Mouse (Mus musculus): ENCODE data around the gene Cldnd2. TPM values are rescaled to one million over a fixed set of nuclear protein-coding genes. Genes with fewer than 3 reads are reported as not detected.

Gene Cldnd2
- 0.21 TPM in 1 of 2 replicates, not detected in the other for polyA plus RNA-seq (2015; fragmentation: Nextera tagmentation; extraction: Ambion mirVana)

GRCm38 (mm10) chr7:43440482-43440881 lies at the start of gene Cldnd2:
Cldnd2 (plus strand) TSS chr7:43440782.
- Histone ChIP-seq H3K36me3 (ENCODE audit: insufficient read depth, low read length) (no peaks in the 10 kb centered on the region), H3K9me3 (ENCODE audit: low read length) (no peaks in the 10 kb centered on the region), H3K27ac (ENCODE audit: low read length) (no peak within 1 kb of the TSS), H3K4me3 (ENCODE audit: low read depth, low read length) (no peak within 1 kb of the TSS), H3K4me2 (replicated peaks; ENCODE audit: low read depth, low read length) (no peak within 1 kb of the TSS), H3K9ac (replicated peaks; ENCODE audit: low read depth) (no peak within 1 kb of the TSS), H3K4me1 (ENCODE audit: insufficient read depth, low read depth, low read length) (peaks cover 13% of the 10 kb centered on the region; the same call in 1 of the 2 replicates), H3K27me3 (replicated peaks; ENCODE audit: insufficient read depth, low read length) (no peaks in the 10 kb centered on the region)
- ATAC-seq (no peak), DNase-seq (ENCODE audit: low spot score) (no peak)
- TF ChIP-seq EP300 (IDR thresholded peaks at IDR 0.05) (no peak), CTCF (IDR thresholded peaks at IDR 0.05) (no peak)
- 71% methylated on average over 6 of the region's 6 CpGs for WGBS

- WGBS: 66% methylated on average over 8 of the region's 8 CpGs
- ATAC-seq: no peak
- DNase-seq (ENCODE audit: low spot score): peak; percentile 15
Measured at GRCm38 (mm10) chr7:43392349-43393121, 48.0 kb upstream of the Cldnd2 start.

GRCm38 (mm10) chr7:43399501-43399900 lies 41.1 kb upstream of the Cldnd2 start:
- WGBS: 80% methylated on average over 2 of the region's 2 CpGs
- TF ChIP-seq EP300 (IDR thresholded peaks at IDR 0.05) (no peak), CTCF (IDR thresholded peaks at IDR 0.05) (no peak)
- no peaks in the 10 kb centered on the region for H3K9me3 ChIP-seq (ENCODE audit: low read length)
- H3K36me3 ChIP-seq (ENCODE audit: insufficient read depth, low read length): no peaks in the 10 kb centered on the region
- no peak overlapping the region for H3K9ac ChIP-seq (replicated peaks; ENCODE audit: low read depth)
- H3K4me3 ChIP-seq (ENCODE audit: low read depth, low read length): no peak overlapping the region
- H3K4me1 ChIP-seq (ENCODE audit: insufficient read depth, low read depth, low read length): no peaks in the 10 kb centered on the region
- DNase-seq (ENCODE audit: low spot score) (no peak), ATAC-seq (no peak)
- H3K27ac ChIP-seq (ENCODE audit: low read length): no peak overlapping the region
- no peaks in the 10 kb centered on the region for H3K27me3 ChIP-seq (replicated peaks; ENCODE audit: insufficient read depth, low read length)
- no peak overlapping the region for H3K4me2 ChIP-seq (replicated peaks; ENCODE audit: low read depth, low read length)

More at GRCm38 (mm10) chr7:43392349-43393121, 48.0 kb upstream of the Cldnd2 start:
- Histone ChIP-seq H3K27ac (ENCODE audit: low read length) (no peak overlapping the region), H3K27me3 (replicated peaks; ENCODE audit: insufficient read depth, low read length) (no peaks in the 10 kb centered on the region), H3K4me2 (replicated peaks; ENCODE audit: low read depth, low read length) (no peak overlapping the region), H3K4me3 (ENCODE audit: low read depth, low read length) (no peak overlapping the region), H3K9me3 (ENCODE audit: low read length) (no peaks in the 10 kb centered on the region), H3K4me1 (ENCODE audit: insufficient read depth, low read depth, low read length) (no peaks in the 10 kb centered on the region), H3K9ac (replicated peaks; ENCODE audit: low read depth) (no peak overlapping the region), H3K36me3 (ENCODE audit: insufficient read depth, low read length) (no peaks in the 10 kb centered on the region)
- TF ChIP-seq CTCF (IDR thresholded peaks at IDR 0.05) (no peak), EP300 (IDR thresholded peaks at IDR 0.05) (no peak)

GRCm38 (mm10) chr7:43402718-43403117 lies 37.9 kb upstream of the Cldnd2 start:
- no peak overlapping the region for H3K4me3 ChIP-seq (ENCODE audit: low read depth, low read length)
- ATAC-seq: no peak
- no peak overlapping the region for H3K9ac ChIP-seq (replicated peaks; ENCODE audit: low read depth)
- no peaks in the 10 kb centered on the region for H3K36me3 ChIP-seq (ENCODE audit: insufficient read depth, low read length)
- no peak for DNase-seq (ENCODE audit: low spot score)
- no peaks in the 10 kb centered on the region for H3K27me3 ChIP-seq (replicated peaks; ENCODE audit: insufficient read depth, low read length)
- WGBS: 23% methylated on average over 2 of the region's 2 CpGs
- H3K9me3 ChIP-seq (ENCODE audit: low read length): no peaks in the 10 kb centered on the region
- no peak overlapping the region for H3K27ac ChIP-seq (ENCODE audit: low read length)
- TF ChIP-seq CTCF (IDR thresholded peaks at IDR 0.05) (no peak), EP300 (IDR thresholded peaks at IDR 0.05) (no peak)
- H3K4me1 ChIP-seq (ENCODE audit: insufficient read depth, low read depth, low read length): no peaks in the 10 kb centered on the region
- no peak overlapping the region for H3K4me2 ChIP-seq (replicated peaks; ENCODE audit: low read depth, low read length)

GRCm38 (mm10) chr7:43407573-43407972 lies 33.0 kb upstream of the Cldnd2 start:
- DNase-seq (ENCODE audit: low spot score) (no peak), ATAC-seq (no peak)
- WGBS: 70% methylated on average over 3 of the region's 3 CpGs
- Histone ChIP-seq H3K4me3 (ENCODE audit: low read depth, low read length) (no peak overlapping the region), H3K9ac (replicated peaks; ENCODE audit: low read depth) (no peak overlapping the region), H3K27ac (ENCODE audit: low read length) (no peak overlapping the region), H3K27me3 (replicated peaks; ENCODE audit: insufficient read depth, low read length) (no peaks in the 10 kb centered on the region), H3K9me3 (ENCODE audit: low read length) (no peaks in the 10 kb centered on the region), H3K4me2 (replicated peaks; ENCODE audit: low read depth, low read length) (no peak overlapping the region), H3K4me1 (ENCODE audit: insufficient read depth, low read depth, low read length) (no peaks in the 10 kb centered on the region), H3K36me3 (ENCODE audit: insufficient read depth, low read length) (no peaks in the 10 kb centered on the region)
- TF ChIP-seq EP300 (IDR thresholded peaks at IDR 0.05) (no peak), CTCF (IDR thresholded peaks at IDR 0.05) (no peak)

GRCm38 (mm10) chr7:43408131-43408553 lies 32.4 kb upstream of the Cldnd2 start, which contains the start of gene Siglecg:
Siglecg (plus strand) TSS chr7:43408204.
- H3K27ac ChIP-seq (ENCODE audit: low read length): no peak within 1 kb of the TSS
- no peak for ATAC-seq

More at GRCm38 (mm10) chr7:43408131-43408553, 32.4 kb upstream of the Cldnd2 start, which contains the start of gene Siglecg:
- H3K36me3 ChIP-seq (ENCODE audit: insufficient read depth, low read length): no peaks in the 10 kb centered on the region
- H3K4me2 ChIP-seq (replicated peaks; ENCODE audit: low read depth, low read length): no peak within 1 kb of the TSS
- no peaks in the 10 kb centered on the region for H3K9me3 ChIP-seq (ENCODE audit: low read length)
- no peak within 1 kb of the TSS for H3K4me3 ChIP-seq (ENCODE audit: low read depth, low read length)
- no peak within 1 kb of the TSS for H3K9ac ChIP-seq (replicated peaks; ENCODE audit: low read depth)
- DNase-seq (ENCODE audit: low spot score): no peak
- no peaks in the 10 kb centered on the region for H3K27me3 ChIP-seq (replicated peaks; ENCODE audit: insufficient read depth, low read length)
- 54% methylated on average over 4 of the region's 4 CpGs for WGBS
- no peaks in the 10 kb centered on the region for H3K4me1 ChIP-seq (ENCODE audit: insufficient read depth, low read depth, low read length)
- TF ChIP-seq EP300 (IDR thresholded peaks at IDR 0.05): no peak
